Mouse (Mus musculus) c-Kit-negative CD71-positive TER-119-positive erythroid progenitor cells, embryonic 14.5 days (primary cell): ENCODE measurements around the gene Gfpt1.
"Not testable (repeated sequence)": the region's sequence is repeated elsewhere in the genome, so short reads cannot be mapped to it uniquely, and the experiment has no call there.

Source experiments
- DNase-seq: peaks from one replicate; pipeline ENCODE4 v3.0.0-alpha.2; 2013; ENCODE audit warnings: low read depth, low spot score

Gene Gfpt1

GRCm38 (mm10) chr6:87042337-87043130 is at the start of gene Gfpt1:
TSS of gene Gfpt1 (plus strand) at chr6:87042846.
- peak; percentile 85 for DNase-seq

- DNase-seq, result no peak
Measured at GRCm38 (mm10) chr6:86994254-86994653, 48.4 kb upstream of the Gfpt1 start.

- no peak for DNase-seq
Measured at GRCm38 (mm10) chr6:86996629-86997307, 45.9 kb upstream of the Gfpt1 start.

GRCm38 (mm10) chr6:86997360-86997759 is 45.3 kb upstream of the Gfpt1 start:
- DNase-seq, result no peak

GRCm38 (mm10) chr6:87001995-87002394 is 40.7 kb upstream of the Gfpt1 start:
- DNase-seq, result no peak

- peak; percentile 65 for DNase-seq
Measured at GRCm38 (mm10) chr6:87002521-87003055, 40.1 kb upstream of the Gfpt1 start.

GRCm38 (mm10) chr6:87004099-87004498 is 38.5 kb upstream of the Gfpt1 start:
- DNase-seq, result no peak

- DNase-seq, result no peak
Measured at GRCm38 (mm10) chr6:87005577-87005976, 37.1 kb upstream of the Gfpt1 start.

GRCm38 (mm10) chr6:87008887-87009286 is 33.8 kb upstream of the Gfpt1 start, which contains the start of gene Nfu1:
TSS of gene Nfu1 (plus strand) at chr6:87009236.
- DNase-seq, result no peak

GRCm38 (mm10) chr6:87009692-87010328 is 32.8 kb upstream of the Gfpt1 start:
- DNase-seq, result peak; percentile 86

- peak; percentile 48 for DNase-seq
Measured at GRCm38 (mm10) chr6:87016916-87017315, 25.7 kb upstream of the Gfpt1 start.

GRCm38 (mm10) chr6:87018874-87019273 is 23.8 kb upstream of the Gfpt1 start:
- no peak for DNase-seq

- DNase-seq, result no peak
Measured at GRCm38 (mm10) chr6:87021791-87022190, 20.9 kb upstream of the Gfpt1 start.

- DNase-seq, result no peak
Measured at GRCm38 (mm10) chr6:87026980-87027379, 15.7 kb upstream of the Gfpt1 start.

GRCm38 (mm10) chr6:87028881-87029280 is 13.8 kb upstream of the Gfpt1 start:
- DNase-seq, result no peak

- not testable (repeated sequence) for DNase-seq
Measured at GRCm38 (mm10) chr6:87031310-87031709, 11.3 kb upstream of the Gfpt1 start.

- DNase-seq, result no peak
Measured at GRCm38 (mm10) chr6:87032401-87032800, 10.2 kb upstream of the Gfpt1 start.

- no peak for DNase-seq
Measured at GRCm38 (mm10) chr6:87034395-87034794, 8.3 kb upstream of the Gfpt1 start.

- no peak for DNase-seq
Measured at GRCm38 (mm10) chr6:87037826-87038620, 4.6 kb upstream of the Gfpt1 start.

GRCm38 (mm10) chr6:87039161-87039560 is 3.5 kb upstream of the Gfpt1 start:
- no peak for DNase-seq

- DNase-seq, result no peak
Measured at GRCm38 (mm10) chr6:87040971-87041370, 1.7 kb upstream of the Gfpt1 start.
